In genomic region chr17:56762769-56763731, GRCm38 (mm10) we compare ENCODE assay signal across 7 mouse cellular contexts. TPM values are rescaled to one million over a fixed set of nuclear protein-coding genes. Genes with fewer than 3 reads are reported as not detected.
DNase-seq lines count a peak whose midpoint lies in the region; ATAC-seq and TF ChIP-seq lines count a peak whose summit lies in the region.

No protein-coding gene starts in this region.

- H3K4me1 ChIP-seq in E14TG2a.4 (replicated peaks; ENCODE audit: low read depth, low read length) = peaks cover 61% of the 10 kb centered on the region
- H3K4me1 ChIP-seq in embryonic facial prominence, embryonic 14.5 days (ENCODE audit: control insufficient read depth, insufficient read depth, low read length) = peaks cover 12% of the 10 kb centered on the region

- peak overlapping the region; percentile 75 for H3K4me3 ChIP-seq in E14TG2a.4 (replicated peaks; ENCODE audit: low read length)
- no peak overlapping the region for H3K4me3 ChIP-seq in embryonic facial prominence, embryonic 14.5 days (ENCODE audit: low read depth, low read length)

- peaks cover 22% of the 10 kb centered on the region for H3K36me3 ChIP-seq in E14TG2a.4 (ENCODE audit: insufficient read depth, low read length)
- peaks cover 16% of the 10 kb centered on the region; the same call in 1 of the 2 replicates for H3K36me3 ChIP-seq in embryonic facial prominence, embryonic 14.5 days (ENCODE audit: control insufficient read depth, insufficient read depth, low read length)

- ATAC-seq in embryonic facial prominence, embryonic 14.5 days (ENCODE audit: low read depth) = no peak

- peaks cover 2% of the 10 kb centered on the region; the same call in 1 of the 2 replicates for H3K27me3 ChIP-seq in E14TG2a.4 (ENCODE audit: insufficient read depth, low read length)
- H3K27me3 ChIP-seq in embryonic facial prominence, embryonic 14.5 days (replicated peaks; ENCODE audit: control insufficient read depth, insufficient read depth, low read length) = no peaks in the 10 kb centered on the region

- H3K27ac ChIP-seq in embryonic facial prominence, embryonic 14.5 days (replicated peaks; ENCODE audit: low read depth, low read length) = peak overlapping the region; percentile 69

- 0 out of 2 replicates have a peak overlapping the region, but pooled peaks have one; percentile 68 for H3K4me2 ChIP-seq in embryonic facial prominence, embryonic 14.5 days (ENCODE audit: low read depth, low read length)

- peak; percentile 63 for DNase-seq in adipocyte (ENCODE audit: low spot score)
- DNase-seq in embryonic facial prominence, embryonic 14.5 days (ENCODE audit: low spot score) = no peak
- DNase-seq in heart, postnatal 4 days = peak; percentile 72
- DNase-seq in layer of hippocampus, adult 8-10 months (ENCODE audit: low spot score in 2 of 2) = peak; percentile 50 to 71
- DNase-seq in lung, postnatal 10 days = peak; percentile 80
- DNase-seq in right cerebral cortex, postnatal 10 days (ENCODE audit: low spot score in 2 of 2) = peak; percentile 63 to 72

- no peaks in the 10 kb centered on the region for H3K9me3 ChIP-seq in E14TG2a.4 (ENCODE audit: low read length)
- H3K9me3 ChIP-seq in embryonic facial prominence, embryonic 14.5 days (ENCODE audit: control insufficient read depth, low read length) = no peaks in the 10 kb centered on the region

- H3K9ac ChIP-seq in embryonic facial prominence, embryonic 14.5 days (ENCODE audit: low read depth, low read length) = 0 out of 2 replicates have a peak overlapping the region, but pooled peaks have one; percentile 65

- WGBS in embryonic facial prominence, embryonic 14.5 days = 49% methylated on average over 27 of the region's 27 CpGs

- peak; percentile 100 for TF ChIP-seq CTCF in E14TG2a.4 (conservative IDR thresholded peaks at IDR 0.05; ENCODE audit: low read length)

RNA-seq across cellular contexts. Expression of gene Dus3l, which starts 1.5 kb away (rescaled TPM):
- 33.3 and 42.0 TPM in 2 replicates for polyA plus RNA-seq in embryonic facial prominence, embryonic 14.5 days (2014; fragmentation: Nextera tagmentation; extraction: Ambion mirVana)
- total RNA-seq in heart, postnatal 4 days (2021) = 10 to 100 TPM; 22.8 to 23.5 TPM
- 10 to 100 TPM; 65.0 to 75.5 (median 71.4) TPM for total RNA-seq in layer of hippocampus, adult 8-10 months (2022)

RNA-seq across cellular contexts. Expression of gene Nrtn, which starts 5.7 kb away (rescaled TPM):
- polyA plus RNA-seq in embryonic facial prominence, embryonic 14.5 days (2014; fragmentation: Nextera tagmentation; extraction: Ambion mirVana) = 14.0 and 17.4 TPM in 2 replicates
- total RNA-seq in heart, postnatal 4 days (2021) = 10 to 100 TPM; 22.4 to 22.5 TPM
- total RNA-seq in layer of hippocampus, adult 8-10 months (2022) = 1 to 10 TPM; 2.3 to 3.3 (median 2.6) TPM

RNA-seq across cellular contexts. Expression of gene Prr22, which starts 7.0 kb away (rescaled TPM):
- polyA plus RNA-seq in embryonic facial prominence, embryonic 14.5 days (2014; fragmentation: Nextera tagmentation; extraction: Ambion mirVana) = 0.61 and 1.2 TPM in 2 replicates
- under 1 TPM; 0.41 to 0.61 TPM for total RNA-seq in heart, postnatal 4 days (2021)
- total RNA-seq in layer of hippocampus, adult 8-10 months (2022) = 1 to 10 TPM in 3 of 4 experiments, under 1 TPM in 1; 0.68 to 1.8 (median 1.6) TPM

RNA-seq across cellular contexts. Expression of gene Vmac, which starts 45.2 kb away (rescaled TPM):
- polyA plus RNA-seq in embryonic facial prominence, embryonic 14.5 days (2014; fragmentation: Nextera tagmentation; extraction: Ambion mirVana) = 18.6 and 21.4 TPM in 2 replicates
- total RNA-seq in heart, postnatal 4 days (2021) = 1 to 10 TPM; 5.3 to 8.0 TPM
- total RNA-seq in layer of hippocampus, adult 8-10 months (2022) = 10 to 100 TPM; 10.3 to 15.4 (median 12.5) TPM

RNA-seq across cellular contexts. Expression of gene Ndufa11, which starts 45.5 kb away (rescaled TPM):
- 424 and 466 TPM in 2 replicates for polyA plus RNA-seq in embryonic facial prominence, embryonic 14.5 days (2014; fragmentation: Nextera tagmentation; extraction: Ambion mirVana)
- total RNA-seq in heart, postnatal 4 days (2021) = 100 to 1,000 TPM; 705 to 809 TPM
- 100 to 1,000 TPM; 161 to 224 (median 198) TPM for total RNA-seq in layer of hippocampus, adult 8-10 months (2022)

Comparison
In these comparisons a context has a peak if more than half of its experiments do, and no peak if none do; other contexts are left out.
1. RNA of gene Nrtn, which starts 5.7 kb away (total RNA-seq): 22.4 to 22.5 TPM in heart, postnatal 4 days; 2.3 to 3.3 TPM in layer of hippocampus, adult 8-10 months; every median in the first group is over 4 times any median in the second.